ENCODE assay signal across 8 mouse cellular contexts in the genomic region with DNA sequence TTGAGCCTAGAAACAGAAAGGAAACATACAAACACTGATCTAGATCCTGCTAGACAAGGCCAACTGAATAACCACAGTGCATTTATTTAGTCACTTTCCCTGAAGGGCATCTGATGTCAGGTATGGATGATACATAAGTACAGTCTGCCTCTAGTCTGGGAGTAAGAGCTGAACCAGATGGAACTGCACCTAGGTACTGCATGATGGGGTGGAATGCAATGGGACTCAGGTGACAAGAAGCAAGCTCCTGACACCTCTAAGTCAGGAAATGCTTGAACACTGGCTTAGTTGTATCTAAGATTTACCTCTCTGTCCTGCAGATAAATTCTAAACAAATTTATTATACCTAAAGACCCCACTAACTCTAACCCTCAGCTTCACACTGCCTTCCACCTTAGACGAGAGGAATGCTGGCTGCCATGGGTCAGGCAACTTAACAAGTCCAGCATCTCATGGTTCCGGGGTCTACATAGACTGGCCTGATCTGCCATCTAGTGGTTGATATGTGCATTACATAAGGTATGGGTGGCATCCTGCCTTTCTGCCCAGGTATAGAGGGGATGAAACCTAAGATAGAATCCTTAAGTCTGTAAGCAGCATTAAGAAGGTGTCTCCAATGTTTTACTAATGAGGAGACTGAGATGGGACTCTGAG. TPM values are rescaled to one million over a fixed set of nuclear protein-coding genes. Genes with fewer than 3 reads are reported as not detected.
DNase-seq lines count a peak whose midpoint lies in the region; ATAC-seq and TF ChIP-seq lines count a peak whose summit lies in the region.

No protein-coding gene starts in this region.

- ATAC-seq in G1E (ENCODE audit: extremely low read depth, insufficient number of reproducible peaks, low FRiP score, poor library complexity, severe bottlenecking), result peak; percentile 68; the same call in 1 of the 2 replicates
- peak; percentile 71 for ATAC-seq in frontal cortex, adult (ENCODE audit: low TSS enrichment)
- peak; percentile 67 for ATAC-seq in intestine, embryonic 16.5 days
- ATAC-seq in limb, embryonic 14.5 days (ENCODE audit: low FRiP score, low read depth), result peak; percentile 78
- ATAC-seq in monocyte, adult 5-6 weeks (replicated peaks; ENCODE audit: insufficient number of reproducible peaks, low FRiP score, low TSS enrichment, poor library complexity, severe bottlenecking), result peak; percentile 48; the same call in 1 of the 2 replicates

- WGBS in intestine, embryonic 16.5 days, result 1% methylated on average over 2 of the region's 2 CpGs
- 0% methylated on average over 2 of the region's 2 CpGs for WGBS in limb, embryonic 14.5 days

- TF ChIP-seq CTCF in G1E (IDR thresholded peaks at IDR 0.05; ENCODE audit: low read depth, low read length), result peak; percentile 87

- TF ChIP-seq POLR2A in limb, embryonic 14.5 days (IDR thresholded peaks at IDR 0.05; ENCODE audit: borderline replicate concordance, extremely low read depth, insufficient read depth, insufficient read length), result no peak

- no peaks in the 10 kb centered on the region; the same call in 1 of the 2 replicates for H3K4me1 ChIP-seq in G1E (ENCODE audit: insufficient read depth, low read depth, low read length)
- no peaks in the 10 kb centered on the region for H3K4me1 ChIP-seq in intestine, embryonic 16.5 days (ENCODE audit: control insufficient read depth, insufficient read depth, low read length)
- H3K4me1 ChIP-seq in limb, embryonic 14.5 days (ENCODE audit: control insufficient read depth, insufficient read depth, low read length), result peaks cover 10% of the 10 kb centered on the region

- no peak overlapping the region for H3K4me2 ChIP-seq in intestine, embryonic 16.5 days (ENCODE audit: low read depth, low read length)
- H3K4me2 ChIP-seq in limb, embryonic 14.5 days (replicated peaks; ENCODE audit: low read depth, low read length, severe bottlenecking), result no peak overlapping the region

- H3K36me3 ChIP-seq in G1E (replicated peaks), result no peaks in the 10 kb centered on the region
- H3K36me3 ChIP-seq in intestine, embryonic 16.5 days (ENCODE audit: control insufficient read depth, insufficient read depth, low read length), result no peaks in the 10 kb centered on the region
- H3K36me3 ChIP-seq in limb, embryonic 14.5 days (ENCODE audit: control insufficient read depth, insufficient read depth, low read length), result no peaks in the 10 kb centered on the region

- H3K9me3 ChIP-seq in G1E (replicated peaks), result no peaks in the 10 kb centered on the region
- no peaks in the 10 kb centered on the region for H3K9me3 ChIP-seq in intestine, embryonic 16.5 days (ENCODE audit: control insufficient read depth, low read length)
- no peaks in the 10 kb centered on the region for H3K9me3 ChIP-seq in limb, embryonic 14.5 days (ENCODE audit: control insufficient read depth, low read length)

- peaks cover 18% of the 10 kb centered on the region for H3K27me3 ChIP-seq in G1E (ENCODE audit: insufficient read depth, low read length)
- H3K27me3 ChIP-seq in intestine, embryonic 16.5 days (replicated peaks; ENCODE audit: control insufficient read depth, insufficient read depth, low read length), result no peaks in the 10 kb centered on the region
- H3K27me3 ChIP-seq in limb, embryonic 14.5 days (ENCODE audit: control insufficient read depth, insufficient read depth, low read length), result no peaks in the 10 kb centered on the region

- no peak overlapping the region for H3K27ac ChIP-seq in intestine, embryonic 16.5 days (ENCODE audit: low read length)
- H3K27ac ChIP-seq in limb, embryonic 14.5 days (replicated peaks; ENCODE audit: low read depth, low read length), result no peak overlapping the region

- DNase-seq in 3T3-L1 (ENCODE audit: low read depth, low spot score) (peak; percentile 78), G1E (ENCODE audit: low spot score) (peak; percentile 24)
- DNase-seq in cerebellum, adult 9-10 months, result peak; percentile 80
- DNase-seq in limb, embryonic 14.5 days (ENCODE audit: low spot score), result peak; percentile 79
- peak; percentile 38 for DNase-seq in telencephalon, adult 2 months (ENCODE audit: low read depth, low spot score)

- no peak overlapping the region for H3K9ac ChIP-seq in intestine, embryonic 16.5 days (ENCODE audit: low read depth, low read length)
- no peak overlapping the region for H3K9ac ChIP-seq in limb, embryonic 14.5 days (ENCODE audit: low read depth, low read length, severe bottlenecking)

- no peak overlapping the region for H3K4me3 ChIP-seq in G1E (ENCODE audit: low read depth, low read length)
- no peak overlapping the region for H3K4me3 ChIP-seq in intestine, embryonic 16.5 days (ENCODE audit: low read length)
- no peak overlapping the region for H3K4me3 ChIP-seq in limb, embryonic 14.5 days (replicated peaks; ENCODE audit: low read length)

RNA-seq across cellular contexts. Expression of gene Nars2, which starts 35.7 kb away (rescaled TPM):
- 44.9 and 45.6 TPM in 2 replicates for total RNA-seq in G1E (2014; fragmentation: Nextera tagmentation)
- 22.7 and 24.4 TPM in 2 replicates for total RNA-seq in G1E (2017)
- polyA plus RNA-seq in G1E (2012), result 9.8 and 12.6 TPM in 2 replicates
- polyA plus RNA-seq in intestine, embryonic 16.5 days (2015; fragmentation: Nextera tagmentation; extraction: Ambion mirVana), result 29.7 and 30.4 TPM in 2 replicates
- 7.4 and 8.5 TPM in 2 replicates for polyA plus RNA-seq in limb, embryonic 14.5 days (2012; rRNA removed)
- polyA plus RNA-seq in limb, embryonic 14.5 days (2014; fragmentation: Nextera tagmentation; extraction: Ambion mirVana), result 21.0 and 23.1 TPM in 2 replicates
- 2.1 to 8.2 TPM (median 2.6 TPM) in 3 replicates for total RNA-seq in monocyte, adult 5-6 weeks (2017)

Comparison
In these comparisons a context has a peak if more than half of its experiments do, and no peak if none do; other contexts are left out.
1. DNase-seq: peak in every context shown above with its lines; median percentile 80 in cerebellum, adult 9-10 months; 79 in limb, embryonic 14.5 days; 78 in 3T3-L1; 38 in telencephalon, adult 2 months; 24 in G1E.